Mouse (Mus musculus) liver, embryonic 14.5 days (tissue): ENCODE results near the gene Tmem51. TPM values are rescaled to one million over a fixed set of nuclear protein-coding genes. Genes with fewer than 3 reads are reported as not detected.
A peak's percentile ranks its signal among the peaks of the same experiment; 100 is the strongest.

Source experiments
- ATAC-seq: fragments of 200-750 bp; cut with Nextera tagmentation; 2 replicates; pipeline ENCODE4 v1.8.0; 2017; ENCODE audit warnings: moderate number of reproducible peaks, mild to moderate bottlenecking, moderate library complexity; ENCODE audit not compliant: insufficient read depth
- DNase-seq, 3 experiments: peaks; one replicate each; pipeline ENCODE4 v3.0.0-alpha.2; 2012 to 2013; ENCODE audit warnings: low read depth in 3 of 3, low spot score in 3 of 3
- H3K27ac ChIP-seq: fragments of 300-500 bp; sonication (generic); 2 replicates; pipeline ENCODE4 v1.5.1; 2014; ENCODE audit warnings: moderate library complexity, mild to moderate bottlenecking, control low read depth, inconsistent platforms
- H3K27me3 ChIP-seq: fragments of 300-500 bp; sonication (generic); 2 replicates; pipeline ENCODE4 v1.6.1; 2014; ENCODE audit warnings: mild to moderate bottlenecking, low read length, moderate library complexity; ENCODE audit not compliant: control insufficient read depth, insufficient read depth
- H3K36me3 ChIP-seq: fragments of 300-500 bp; sonication (generic); replicated peaks from 2 replicates; pipeline ENCODE4 v1.6.1; 2014; ENCODE audit warnings: low read depth; ENCODE audit not compliant: control insufficient read depth, insufficient read depth
- H3K4me1 ChIP-seq, 2 experiments: fragments of 200-500 bp in 1 of 2; fragments of 300-500 bp in 1 of 2; sonication (generic) in 1 of 2; replicated peaks; 2 replicates each; pipeline ENCODE4 v1.6.1; 2012 to 2014; ENCODE audit warnings: antibody characterized with exemption in 1 of 2, inconsistent platforms in 1 of 2, low read length in 1 of 2; ENCODE audit not compliant: control insufficient read depth in 2 of 2, insufficient read depth in 2 of 2
- H3K4me2 ChIP-seq: fragments of 300-500 bp; sonication (generic); 2 replicates; pipeline ENCODE4 v1.6.1; 2014; ENCODE audit warnings: low read depth, mild to moderate bottlenecking, control low read depth, moderate library complexity
- H3K4me3 ChIP-seq, 2 experiments: fragments of 200-500 bp in 1 of 2; fragments of 300-500 bp in 1 of 2; sonication (generic) in 1 of 2; 2 replicates each; pipeline ENCODE4 v1.5.1; 2012 to 2014; ENCODE audit warnings: low read depth in 2 of 2, low read length in 2 of 2, mild to moderate bottlenecking in 2 of 2, control low read depth in 1 of 2, inconsistent platforms in 1 of 2, moderate library complexity in 1 of 2; ENCODE audit not compliant: insufficient read depth in 1 of 2
- H3K9ac ChIP-seq: fragments of 300-500 bp; sonication (generic); replicated peaks from 2 replicates; pipeline ENCODE4 v1.6.1; 2014; ENCODE audit warnings: mild to moderate bottlenecking, control low read depth, moderate library complexity
- H3K9me3 ChIP-seq: fragments of 300-500 bp; sonication (generic); 2 replicates; pipeline ENCODE4 v1.6.1; 2016; ENCODE audit warnings: low read length, mixed read lengths; ENCODE audit not compliant: control insufficient read depth
- CTCF ChIP-seq: IDR thresholded peaks from 2 replicates; pipeline ENCODE4 v1.5.1; 2016; ENCODE audit warnings: antibody characterized with exemption, low read depth, control low read depth
- EP300 ChIP-seq: IDR thresholded peaks from 2 replicates; pipeline ENCODE4 v1.6.1; 2016; ENCODE audit warnings: antibody characterized with exemption, low read depth
- WGBS: fragments of 180-500 bp; shearing (Covaris S2); extraction: QIAGEN DNeasy Blood & Tissue Kit; methylation state at CpG from one replicate; pipeline ENCODE4 v1.1.7; 2014; ENCODE audit not compliant: insufficient replicate concordance; 5-methylcytosine and 5-hydroxymethylcytosine counted together
- polyA plus RNA-seq, 2 experiments: library from polyadenylated mRNA; depleted of rRNA in 1 of 2; stranded (reverse) in 1 of 2; unstranded in 1 of 2; fragments of >200 nt; fragmentation: Nextera tagmentation in 1 of 2; extraction: Ambion mirVana in 1 of 2; gene quantifications; 2 replicates each; pipeline versions ENCODE4 v1.2.1 to v1.2.3; 2012 to 2014

The Tmem51 gene
- polyA plus RNA-seq, 2 experiments, result 7.9 to 11.4 TPM

- Histone ChIP-seq H3K9ac (no peak overlapping the region), H3K4me3 (no peak overlapping the region), H3K4me2 (peak overlapping the region; percentile 46), H3K4me1 (peaks cover 0 to 11% of the 10 kb centered on the region in 2 experiments; a peak in 2 of 4 replicates), H3K27ac (no peak overlapping the region), H3K9me3 (no peaks in the 10 kb centered on the region), H3K27me3 (peaks cover 22% of the 10 kb centered on the region), H3K36me3 (no peaks in the 10 kb centered on the region)
- WGBS, result 45% methylated on average over 4 of the region's 4 CpGs
- no peak for ATAC-seq
- DNase-seq, result no peak
- TF ChIP-seq CTCF, result no peak
Observed at GRCm38 (mm10) chr4:142082703-142083102, 1.4 kb downstream of the Tmem51 start.

- TF ChIP-seq EP300 (no peak), CTCF (no peak)
- peak overlapping the region; percentile 46 for H3K4me2 ChIP-seq
- no peak overlapping the region for H3K4me3 ChIP-seq
- H3K9ac ChIP-seq, result no peak overlapping the region
- no peaks in the 10 kb centered on the region for H3K9me3 ChIP-seq
- ATAC-seq (no peak), DNase-seq (no peak)
- H3K36me3 ChIP-seq, result no peaks in the 10 kb centered on the region
- WGBS, result 42% methylated on average over 13 of the region's 13 CpGs
- peaks cover 22% of the 10 kb centered on the region for H3K27me3 ChIP-seq
- peaks cover 0 to 19% of the 10 kb centered on the region in 2 experiments; a peak in 2 of 4 replicates for H3K4me1 ChIP-seq
- H3K27ac ChIP-seq, result no peak overlapping the region
Observed at GRCm38 (mm10) chr4:142081631-142082283, 2.3 kb downstream of the Tmem51 start.

DNA sequence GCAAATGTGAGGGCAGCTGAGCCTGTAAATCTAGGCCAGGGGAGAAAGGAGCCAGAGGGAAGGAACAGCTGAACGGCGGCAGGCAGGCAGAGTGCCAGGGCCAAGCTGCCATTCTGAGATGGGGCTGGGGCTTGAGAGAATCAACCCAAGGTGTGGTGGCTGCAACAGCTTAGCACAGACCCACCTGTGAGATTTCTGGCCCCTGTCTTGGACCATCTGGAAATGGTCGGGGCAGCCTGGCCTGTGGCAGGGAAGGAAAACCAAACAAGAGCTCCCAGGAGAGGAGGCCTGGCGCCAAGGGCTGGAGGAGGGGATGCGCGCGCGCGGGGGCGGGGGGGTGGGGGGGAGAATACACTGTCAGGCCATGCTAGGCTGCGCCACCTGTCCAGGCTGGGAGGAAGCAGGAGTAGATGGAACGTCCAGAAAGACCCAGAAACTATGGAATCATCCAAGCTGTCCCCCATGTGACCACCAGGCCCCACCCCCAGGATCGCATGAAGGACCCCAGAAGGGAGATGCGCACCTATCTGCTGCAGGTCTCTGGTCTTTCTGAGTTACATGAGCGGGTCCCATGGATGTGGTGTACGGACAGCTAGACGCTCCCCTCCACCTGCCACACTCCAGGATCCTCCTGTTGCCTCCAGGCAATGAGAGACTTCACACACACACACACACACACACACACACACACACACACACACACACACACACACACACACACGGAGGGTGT is 3.0 kb downstream of the Tmem51 start:
- WGBS, result 54% methylated on average over 18 of the region's 18 CpGs
- H3K4me3 ChIP-seq, result no peak overlapping the region
- H3K4me1 ChIP-seq, result peaks cover 0 to 24% of the 10 kb centered on the region in 2 experiments; a peak in 2 of 4 replicates

GRCm38 (mm10) chr4:142080487-142080767 is 3.7 kb downstream of the Tmem51 start:
- Histone ChIP-seq H3K4me2 (no peak overlapping the region), H3K9ac (no peak overlapping the region), H3K27ac (no peak overlapping the region), H3K4me1 (peaks cover 0 to 26% of the 10 kb centered on the region in 2 experiments; a peak in 2 of 4 replicates), H3K27me3 (peaks cover 22% of the 10 kb centered on the region), H3K9me3 (no peaks in the 10 kb centered on the region), H3K4me3 (no peak overlapping the region), H3K36me3 (no peaks in the 10 kb centered on the region)
- no peak for DNase-seq
- 50% methylated on average over 4 of the region's 4 CpGs for WGBS
- no peak for ATAC-seq
- no peak for TF ChIP-seq CTCF
- no peak for TF ChIP-seq EP300

More for the DNA sequence above, 3.0 kb downstream of the Tmem51 start:
- ATAC-seq (no peak), DNase-seq (no peak)
- H3K4me2 ChIP-seq, result no peak overlapping the region
- H3K9ac ChIP-seq, result no peak overlapping the region
- no peaks in the 10 kb centered on the region for H3K9me3 ChIP-seq
- TF ChIP-seq CTCF, result no peak
- no peak for TF ChIP-seq EP300
- H3K27me3 ChIP-seq, result peaks cover 22% of the 10 kb centered on the region
- H3K36me3 ChIP-seq, result no peaks in the 10 kb centered on the region
- H3K27ac ChIP-seq, result no peak overlapping the region

GRCm38 (mm10) chr4:142079629-142080486 is 4.2 kb downstream of the Tmem51 start:
- H3K4me1 ChIP-seq, result peaks cover 0 to 27% of the 10 kb centered on the region in 2 experiments; a peak in 3 of 4 replicates

More at GRCm38 (mm10) chr4:142079629-142080486, 4.2 kb downstream of the Tmem51 start:
- no peaks in the 10 kb centered on the region for H3K9me3 ChIP-seq
- H3K4me2 ChIP-seq, result no peak overlapping the region
- H3K4me3 ChIP-seq, result no peak overlapping the region
- peaks cover 17% of the 10 kb centered on the region for H3K27me3 ChIP-seq
- ATAC-seq (no peak), DNase-seq (no peak)
- no peak overlapping the region for H3K27ac ChIP-seq
- WGBS, result 37% methylated on average over 14 of the region's 14 CpGs
- TF ChIP-seq EP300 (no peak), CTCF (no peak)
- H3K36me3 ChIP-seq, result no peaks in the 10 kb centered on the region
- H3K9ac ChIP-seq, result no peak overlapping the region
